Mouse (Mus musculus): ENCODE results near the gene Bhlha9.

DNA sequence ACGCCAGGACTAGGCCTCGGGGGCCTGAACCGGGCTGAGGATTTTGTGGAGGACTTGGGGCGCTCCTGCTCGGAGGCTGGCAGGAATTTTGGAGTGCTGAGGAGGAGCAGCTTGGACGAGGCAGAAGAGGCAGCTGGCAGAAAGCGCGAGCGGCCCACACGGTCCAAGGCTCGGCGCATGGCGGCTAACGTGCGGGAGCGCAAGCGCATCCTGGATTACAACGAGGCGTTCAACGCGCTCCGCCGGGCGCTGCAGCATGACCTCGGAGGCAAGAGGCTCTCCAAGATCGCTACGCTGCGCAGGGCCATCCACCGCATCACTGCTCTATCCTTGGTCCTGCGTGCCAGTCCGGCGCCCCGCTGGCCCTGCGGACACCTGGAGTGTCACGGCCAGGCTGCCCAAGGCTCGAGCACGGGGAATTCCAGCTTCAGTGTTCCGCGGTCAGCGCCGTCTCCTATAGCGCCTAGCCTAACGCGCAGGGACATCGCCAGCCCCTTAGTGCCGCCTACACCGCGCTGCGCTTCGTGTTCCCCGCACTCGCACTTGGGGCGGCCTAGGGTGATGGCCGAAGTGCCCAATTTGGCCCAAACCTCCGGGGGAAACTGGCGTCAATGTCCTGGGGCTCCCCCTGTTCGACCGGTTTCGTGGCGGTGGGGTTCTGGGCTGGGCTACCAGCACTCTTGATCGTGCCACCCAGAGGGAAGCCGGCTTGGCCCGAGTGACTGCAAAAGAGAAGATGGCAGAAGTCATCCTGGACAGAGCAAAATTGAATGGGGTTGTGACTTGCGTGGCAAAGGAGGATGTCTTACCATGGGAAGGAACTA, 503 bp downstream of the Bhlha9 start:
- no peak for TF ChIP-seq CTCF (IDR thresholded peaks at IDR 0.05; ENCODE audit: low read depth, low read length)
- TF ChIP-seq POLR2A (IDR thresholded peaks at IDR 0.05; ENCODE audit: borderline replicate concordance, low read depth, low read length) = no peak

Measured in bone marrow macrophage, adult 2 months (primary cell).